7 mouse cellular contexts compared by ENCODE assay signal in genomic region chr12:8396408-8396807, GRCm38 (mm10).
DNase-seq lines count a peak whose midpoint lies in the region; ATAC-seq and TF ChIP-seq lines count a peak whose summit lies in the region.
"Not testable (repeated sequence)": the region's sequence is repeated elsewhere in the genome, so short reads cannot be mapped to it uniquely, and the experiment has no call there.

No protein-coding gene starts in this region.

- not testable (repeated sequence) for H3K27me3 ChIP-seq in MEL (ENCODE audit: control insufficient read depth in 1 of 2, insufficient read depth in 2 of 2, low read length in 2 of 2); midbrain, embryonic 11.5 days (ENCODE audit: control insufficient read depth, insufficient read depth, low read length)

- TF ChIP-seq CTCF in MEL (IDR thresholded peaks at IDR 0.05 in 2 of 3, conservative IDR thresholded peaks at IDR 0.05 in 1 of 3; ENCODE audit: control insufficient read depth in 1 of 3, insufficient read depth in 1 of 3, low read depth in 2 of 3, low read length in 3 of 3, poor library complexity in 1 of 3, severe bottlenecking in 1 of 3), result not testable (repeated sequence)

- H3K9ac ChIP-seq in MEL (ENCODE audit: control insufficient read depth, low read depth, low read length, poor library complexity, severe bottlenecking); midbrain, embryonic 11.5 days (ENCODE audit: low read length): not testable (repeated sequence)

- WGBS in midbrain, embryonic 11.5 days, result 82% methylated on average over 5 of the region's 6 CpGs

- ATAC-seq in common myeloid progenitor, adult 5-6 weeks (replicated peaks; ENCODE audit: low read depth, poor library complexity, severe bottlenecking), result 0 out of 2 replicates have a peak, but pooled peaks have one; percentile 50
- ATAC-seq in granulocyte monocyte progenitor cell, adult 5-6 weeks (replicated peaks; ENCODE audit: poor library complexity, severe bottlenecking), result peak; percentile 79
- peak; percentile 68 for ATAC-seq in megakaryocyte, adult 5-6 weeks (ENCODE audit: poor library complexity, severe bottlenecking)
- peak; percentile 60 for ATAC-seq in megakaryocyte progenitor cell, adult 5-6 weeks (replicated peaks; ENCODE audit: poor library complexity)
- ATAC-seq in midbrain, embryonic 11.5 days (ENCODE audit: low FRiP score), result not testable (repeated sequence)

- not testable (repeated sequence) for TF ChIP-seq EP300 in MEL (IDR thresholded peaks at IDR 0.05; ENCODE audit: low read depth in 1 of 2, low read length in 2 of 2)

- not testable (repeated sequence) for TF ChIP-seq POLR2A in MEL (IDR thresholded peaks at IDR 0.05; ENCODE audit: control insufficient read depth in 1 of 2, insufficient read depth in 1 of 2, low read depth in 1 of 2, low read length in 2 of 2, poor library complexity in 1 of 2)

- not testable (repeated sequence) for H3K36me3 ChIP-seq in MEL (ENCODE audit: control insufficient read depth in 1 of 2, insufficient read depth in 2 of 2, low read length in 2 of 2); midbrain, embryonic 11.5 days (ENCODE audit: control insufficient read depth, insufficient read depth, low read length)

- not testable (repeated sequence) for H3K4me2 ChIP-seq in midbrain, embryonic 11.5 days

- not testable (repeated sequence) for H3K9me3 ChIP-seq in MEL (replicated peaks; ENCODE audit: insufficient read depth, low read length); midbrain, embryonic 11.5 days (ENCODE audit: control insufficient read depth, low read length)

- not testable (repeated sequence) for TF ChIP-seq RAD21 in MEL (IDR thresholded peaks at IDR 0.05; ENCODE audit: low read depth, low read length)

- not testable (repeated sequence) for H3K27ac ChIP-seq in MEL (ENCODE audit: control insufficient read depth, low read depth, low read length); midbrain, embryonic 11.5 days (ENCODE audit: low read depth, low read length)

- not testable (repeated sequence) for DNase-seq in MEL (ENCODE audit: low read depth, low spot score)
- peak; percentile 29 for DNase-seq in heart, adult 11 months
- DNase-seq in midbrain, embryonic 11.5 days (ENCODE audit: low spot score, missing footprints), result peak; percentile 54

- not testable (repeated sequence) for H3K4me1 ChIP-seq in MEL (ENCODE audit: control insufficient read depth in 1 of 2, insufficient read depth in 2 of 2, low read length in 2 of 2); midbrain, embryonic 11.5 days (ENCODE audit: control insufficient read depth, insufficient read depth, low read length)

- not testable (repeated sequence) for H3K4me3 ChIP-seq in MEL (ENCODE audit: control insufficient read depth in 1 of 2, insufficient read depth in 1 of 2, low read depth in 2 of 2, low read length in 2 of 2); midbrain, embryonic 11.5 days (ENCODE audit: low read depth, low read length)

- H3K79me2 ChIP-seq in MEL (ENCODE audit: control insufficient read depth, insufficient read depth, low read length, poor library complexity), result not testable (repeated sequence)

TF ChIP-seq in MEL, 35 proteins besides CTCF, POLR2A, EP300 and RAD21:
- TF ChIP-seq ZNF384 (IDR thresholded peaks at IDR 0.05; ENCODE audit: low read depth, low read length), result peak; percentile 53
TF ChIP-seq in MEL: peak in this region for 1; not testable (repeated sequence) for 34.
